Comparison of ENCODE assay signal across 1 mouse cellular context in the genomic region with DNA sequence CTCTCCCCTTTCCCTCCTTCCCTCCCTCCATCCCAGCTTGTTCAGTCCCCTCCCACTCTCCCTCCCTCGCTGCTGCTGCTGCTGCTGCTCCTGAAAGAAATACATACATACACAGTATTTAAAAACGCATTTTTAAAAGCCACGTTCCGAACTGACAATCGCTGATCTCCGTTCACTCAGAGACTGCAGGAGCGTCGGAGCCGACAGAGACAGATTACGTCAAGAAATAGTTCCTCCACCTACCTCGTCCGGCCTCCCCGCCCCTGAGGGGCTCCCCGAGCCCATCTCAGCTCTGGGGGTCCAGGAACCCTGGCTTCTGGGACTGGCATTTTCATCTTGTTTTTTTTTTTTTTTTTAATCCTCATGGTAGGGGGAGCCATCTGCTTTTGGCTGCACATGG.
TF ChIP-seq lines count a peak whose summit lies in the region.

No protein-coding gene starts in this region.

TF ChIP-seq in ES-E14, 5 proteins besides CTCF, POLR2A, EP300 and RAD21:
- TF ChIP-seq HCFC1 (IDR thresholded peaks at IDR 0.05; ENCODE audit: borderline replicate concordance, insufficient read depth, low read length): no peak
